Mouse (Mus musculus) granulocyte monocyte progenitor cell, adult 5-6 weeks (primary cell): Measurements from ENCODE around the gene Scn3b. TPM values are rescaled to one million over a fixed set of nuclear protein-coding genes. Genes with fewer than 3 reads are reported as not detected.
A peak's percentile ranks its signal among the peaks of the same experiment; 100 is the strongest.

Source experiments
- ATAC-seq: replicated peaks from 2 replicates; pipeline ENCODE4 v1.8.0; 2016; ENCODE audit warnings: mild to moderate bottlenecking, moderate TSS enrichment, inconsistent platforms; ENCODE audit not compliant: poor library complexity, severe bottlenecking
- total RNA-seq, 2 experiments: library from RNA; stranded (forward) in 1 of 2; stranded (reverse) in 1 of 2; fragments of 200-712, 200-1000 nt in 1 of 2; fragments of >200 nt in 1 of 2; fragmentation: Nextera tagmentation in 1 of 2; gene quantifications; 2 replicates each; pipeline ENCODE4 v1.2.3; 2014 to 2017

The Scn3b gene
- 2.6 TPM in 1 of 2 replicates, not detected in the other for total RNA-seq (2014; fragmentation: Nextera tagmentation)
- total RNA-seq (2017) = not detected in 2 replicates

DNA sequence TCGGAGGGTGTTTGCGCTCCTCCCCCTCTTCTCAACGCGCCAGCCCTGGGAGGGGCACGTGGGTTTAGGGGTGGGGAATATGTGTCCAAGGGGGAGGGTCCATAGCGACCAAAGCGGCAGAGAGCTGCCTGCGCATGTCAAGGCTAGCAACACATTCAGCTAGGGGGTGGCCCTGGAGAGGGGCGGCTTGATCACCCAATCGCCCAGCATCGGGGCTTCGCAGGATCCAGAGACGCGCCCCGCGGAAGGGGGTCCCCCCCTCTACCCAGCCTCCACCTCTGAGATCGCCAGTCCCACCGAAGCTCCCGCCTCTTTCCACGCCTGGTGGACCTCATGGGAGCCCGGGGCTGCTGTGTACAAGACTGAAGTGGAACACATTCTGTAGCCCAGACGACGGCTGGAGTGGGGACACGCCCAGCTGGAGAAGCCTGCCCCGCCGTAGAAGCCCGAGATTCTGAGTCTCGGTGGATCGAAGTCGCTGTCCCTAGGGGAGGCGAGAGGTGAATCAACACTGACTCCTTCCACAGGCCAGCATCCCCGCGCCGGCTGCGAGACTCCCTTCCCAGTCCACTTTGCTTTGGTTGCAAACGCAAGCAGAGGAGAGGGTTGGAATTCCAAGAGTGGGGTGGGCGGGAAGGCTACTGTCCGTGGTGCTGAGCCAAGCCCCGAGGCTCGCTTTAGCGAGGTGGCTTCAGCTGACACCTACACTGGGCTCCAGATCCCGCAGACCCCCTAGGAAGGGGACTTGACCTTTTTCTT lies at the start of gene Scn3b:
TSS of gene Scn3b (plus strand) at position 115 of the 759 bp plus-strand sequence.
- ATAC-seq = peak; percentile 58

DNA sequence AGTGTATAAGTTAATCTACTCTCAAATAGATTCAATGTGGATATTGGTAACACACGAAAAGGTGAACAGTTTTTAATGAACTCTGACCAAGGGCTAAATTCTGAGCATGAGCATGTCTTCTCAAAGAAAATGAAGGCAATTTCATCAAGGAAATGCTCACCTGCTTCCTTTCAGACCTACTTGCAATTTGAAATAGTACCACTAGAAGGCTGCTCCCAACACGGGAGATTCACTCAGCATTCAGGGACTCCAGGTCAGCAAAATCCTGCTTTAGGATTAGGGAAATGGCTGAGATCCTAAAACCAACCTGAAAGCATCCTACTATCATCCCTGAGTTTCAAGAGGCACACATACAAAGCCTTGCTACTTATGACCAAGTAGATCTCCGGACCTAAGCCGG lies 44.7 kb upstream of the Scn3b start:
- ATAC-seq = no peak

DNA sequence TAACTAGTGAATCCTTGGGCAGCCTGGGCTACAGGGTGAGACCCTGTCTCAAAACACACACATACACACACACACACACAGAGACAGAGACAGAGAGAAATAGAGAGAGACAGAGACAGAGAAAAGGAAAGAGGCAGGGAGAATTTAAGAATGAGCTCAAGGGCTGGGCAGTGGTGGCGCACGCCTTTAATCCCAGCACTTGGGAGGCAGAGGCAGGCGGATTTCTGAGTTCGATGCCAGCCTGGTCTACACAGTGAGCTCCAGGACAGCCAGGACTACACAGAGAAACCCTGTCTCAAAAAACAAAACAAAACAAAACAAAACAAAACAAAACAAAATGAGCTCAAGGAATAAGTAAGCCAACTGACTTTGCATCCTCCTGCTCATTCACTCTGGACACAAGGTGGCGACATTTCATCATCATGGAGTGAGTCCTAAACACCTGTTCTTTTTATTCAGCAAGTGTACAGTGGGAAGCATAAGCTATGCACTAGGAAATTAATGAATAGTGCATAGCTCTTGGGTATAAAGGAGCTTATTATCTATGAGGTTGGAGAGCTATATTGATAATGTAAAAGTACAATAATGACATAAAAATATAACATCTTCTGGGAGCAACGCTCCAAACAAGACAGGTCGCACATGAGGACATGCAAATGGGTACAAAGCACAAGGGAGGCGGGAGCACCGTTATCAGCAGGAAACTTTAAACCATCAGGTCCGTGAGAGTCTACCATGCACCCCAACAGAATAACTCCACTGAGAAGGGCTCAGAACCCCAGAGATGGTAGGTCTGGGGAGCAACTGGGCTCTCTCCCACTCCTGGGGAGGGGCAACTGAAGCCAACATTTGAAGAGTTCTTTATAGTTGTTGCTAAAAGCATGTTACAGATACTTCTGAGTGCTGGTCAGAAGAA lies 40.9 kb upstream of the Scn3b start:
- peak; percentile 80 for ATAC-seq

DNA sequence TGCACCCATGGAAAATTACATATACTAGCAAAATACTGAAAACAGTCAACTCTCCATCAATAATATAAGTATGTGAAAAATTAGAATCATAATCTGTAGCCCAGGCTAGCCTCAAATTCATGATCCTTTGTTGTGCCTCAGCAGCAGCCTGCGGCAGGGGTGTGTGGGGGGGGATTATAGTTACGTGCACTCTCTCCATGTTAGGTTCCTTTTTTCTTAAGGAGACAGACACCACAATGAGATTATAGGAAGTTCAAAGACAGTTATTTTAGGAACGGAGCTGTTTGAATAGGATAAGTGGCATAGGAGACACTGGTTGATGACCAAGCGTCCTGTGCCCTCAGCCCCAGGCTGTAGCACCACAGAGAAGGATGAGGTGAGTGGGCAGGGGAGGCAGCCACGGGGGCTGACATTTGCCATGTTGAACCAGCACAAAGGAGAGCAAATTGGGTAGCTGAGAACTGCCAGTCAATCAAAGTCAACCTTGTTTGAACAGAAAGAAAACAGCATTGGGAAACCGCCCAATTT lies 40.1 kb upstream of the Scn3b start:
- ATAC-seq = peak; percentile 80

DNA sequence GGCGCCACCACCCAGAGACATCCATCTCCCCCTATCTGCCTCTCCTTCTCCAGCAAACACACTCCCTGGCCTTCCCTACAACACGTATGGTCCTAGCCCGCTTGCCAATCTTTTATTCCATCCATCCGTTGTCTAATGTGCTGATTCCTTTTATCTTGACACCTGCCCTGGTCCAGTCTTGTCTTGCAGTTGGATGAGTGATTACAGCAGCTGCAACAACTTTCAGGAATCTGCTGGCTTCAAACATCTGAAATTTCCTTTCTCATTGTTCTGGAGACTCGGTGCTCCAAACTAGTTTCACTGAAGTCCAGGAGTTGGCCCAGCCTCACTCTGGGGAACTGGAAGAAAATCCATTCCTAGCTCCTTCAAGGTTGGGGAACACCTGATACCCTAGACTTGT lies 39.5 kb upstream of the Scn3b start:
- no peak for ATAC-seq

DNA sequence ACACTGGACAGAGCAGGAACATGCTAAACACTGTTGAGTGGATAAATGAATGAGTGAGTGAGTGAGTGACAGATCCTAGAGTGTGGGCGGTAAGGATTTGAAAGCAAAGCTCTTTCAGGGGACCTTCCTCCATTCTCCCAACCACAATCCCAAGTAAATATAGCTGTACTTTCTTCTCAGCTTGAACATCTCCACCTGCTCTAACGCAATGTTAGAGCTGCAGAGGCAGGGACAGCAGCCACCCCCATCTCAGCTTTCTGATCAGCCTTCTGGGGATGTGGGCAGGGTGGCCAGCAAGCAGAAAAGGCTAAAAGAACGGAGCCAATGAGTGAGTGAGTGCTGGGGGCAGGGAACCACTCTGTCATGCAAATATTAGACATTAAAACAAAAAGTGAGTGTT lies 38.0 kb upstream of the Scn3b start:
- no peak for ATAC-seq

DNA sequence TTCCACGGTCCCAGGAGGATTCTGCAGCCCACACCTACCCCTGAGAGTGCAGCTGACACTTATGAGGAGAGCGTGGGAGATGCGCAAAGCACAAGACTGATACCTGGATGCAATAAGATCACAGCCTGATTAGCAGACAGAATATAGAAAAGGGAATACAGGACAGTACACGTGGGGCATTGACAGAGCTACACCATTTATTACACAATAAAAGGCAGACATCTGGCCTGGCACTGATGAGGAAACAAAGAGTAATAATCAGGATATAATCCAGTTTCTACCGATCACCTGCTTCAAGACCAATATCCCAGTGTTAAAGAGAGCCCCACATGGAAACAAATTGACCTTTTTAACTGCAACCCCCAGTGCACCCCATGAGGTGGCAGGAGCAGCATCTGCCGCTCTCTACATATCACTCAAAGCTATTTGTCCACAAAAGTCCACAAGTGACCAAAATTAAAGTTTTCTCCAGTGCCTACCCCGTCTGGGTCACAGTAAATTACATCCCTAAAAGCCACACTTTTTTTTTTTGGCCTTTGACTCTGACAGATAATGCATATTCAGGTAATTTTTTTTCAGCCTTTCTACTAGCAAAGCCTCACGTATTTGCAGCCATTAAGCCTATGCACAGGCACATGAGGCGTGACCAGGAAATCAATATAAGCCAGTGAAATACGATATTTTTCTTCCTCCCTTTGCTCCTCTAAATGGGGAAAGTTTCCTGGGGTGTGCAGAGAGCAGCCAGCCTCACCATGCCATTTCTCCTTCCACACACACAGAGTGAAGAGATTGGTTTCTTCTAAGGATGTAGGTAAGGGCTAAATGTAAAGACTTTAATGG lies 34.6 kb upstream of the Scn3b start:
- no peak for ATAC-seq

DNA sequence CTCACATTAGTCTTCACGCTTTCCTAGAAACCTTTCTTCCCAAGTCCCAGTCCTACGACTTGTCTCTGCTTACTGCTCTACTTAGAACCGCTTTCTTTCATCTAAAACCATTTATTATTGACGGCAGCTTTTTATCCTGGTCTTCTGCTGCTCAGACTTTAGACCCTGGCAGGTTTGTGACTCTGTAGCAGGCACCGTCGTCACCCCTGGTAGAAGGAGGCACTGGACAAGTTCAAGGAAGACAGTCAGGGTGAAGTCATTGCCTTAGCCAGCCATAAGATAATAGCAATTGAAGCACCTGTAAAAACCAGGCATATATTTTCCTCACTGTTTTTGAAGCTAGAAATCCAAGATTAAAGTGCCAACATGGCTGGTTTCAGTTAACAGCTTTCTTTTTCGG lies 33.8 kb upstream of the Scn3b start:
- ATAC-seq = no peak

DNA sequence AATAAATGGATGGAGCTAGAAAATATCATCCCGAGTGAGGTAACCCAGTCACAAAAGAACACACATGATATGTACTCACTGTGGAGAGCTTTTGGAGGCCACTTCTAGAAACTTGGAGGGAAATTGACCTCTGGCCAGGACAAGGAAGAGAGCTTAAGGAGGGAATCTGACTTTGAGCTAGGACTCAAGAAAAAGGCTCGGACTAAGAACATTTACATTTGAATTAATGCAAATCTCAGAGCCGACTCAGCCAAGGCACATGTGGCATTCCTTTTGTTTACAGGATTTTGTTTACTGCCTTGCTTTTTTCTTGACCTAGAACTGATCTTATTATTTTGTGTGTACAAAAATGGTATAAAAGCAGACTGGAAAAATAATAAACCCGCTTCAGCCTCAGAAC lies 29.3 kb upstream of the Scn3b start:
- ATAC-seq = no peak

DNA sequence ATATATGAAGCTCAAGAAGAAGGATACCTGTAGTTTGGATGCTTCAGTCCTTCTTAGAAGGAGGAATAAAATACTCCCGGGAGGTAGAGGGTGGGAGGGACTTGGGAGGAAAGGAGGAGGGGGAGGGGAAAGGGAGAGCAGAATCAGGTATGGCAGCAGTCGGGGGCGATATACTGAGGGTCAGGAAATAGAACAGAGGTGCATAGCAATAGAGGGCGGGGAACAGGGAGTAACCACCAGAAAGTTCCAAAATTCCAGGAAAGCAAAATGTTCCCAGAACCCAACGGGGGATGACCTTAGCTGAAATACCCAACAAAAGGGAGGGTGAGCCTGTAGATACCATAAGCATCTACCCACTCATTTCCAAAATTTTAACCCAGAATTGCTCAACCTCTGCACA lies 28.7 kb upstream of the Scn3b start:
- ATAC-seq = no peak

DNA sequence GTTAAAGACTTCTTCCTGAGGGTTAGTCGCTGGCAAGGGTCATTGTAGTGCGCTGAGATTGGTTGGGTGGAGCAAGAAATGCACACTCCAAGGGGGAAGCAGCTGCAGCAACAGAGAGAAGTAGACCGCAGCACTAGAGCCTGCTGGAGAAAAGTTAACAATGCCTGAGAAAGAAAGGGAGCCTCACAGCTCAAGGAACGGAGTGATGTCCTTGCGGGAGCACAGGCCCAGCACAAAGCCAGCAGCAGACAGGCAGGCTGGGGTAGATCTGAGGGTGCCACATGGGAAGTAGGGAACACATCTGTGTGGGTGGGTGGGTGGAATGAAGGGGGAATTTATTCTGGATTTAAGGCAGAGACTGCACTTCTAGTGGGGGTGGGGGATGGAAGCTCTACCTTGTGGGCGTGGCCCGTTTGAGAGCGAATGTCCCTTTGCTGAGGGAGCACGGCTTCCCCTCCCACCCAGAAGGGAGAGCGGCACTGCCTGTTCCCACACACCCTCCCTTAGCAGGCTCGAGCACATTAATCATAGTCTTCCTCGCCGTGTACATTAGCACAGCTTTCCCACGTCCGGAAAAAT lies 27.7 kb upstream of the Scn3b start:
- ATAC-seq = peak; percentile 66

DNA sequence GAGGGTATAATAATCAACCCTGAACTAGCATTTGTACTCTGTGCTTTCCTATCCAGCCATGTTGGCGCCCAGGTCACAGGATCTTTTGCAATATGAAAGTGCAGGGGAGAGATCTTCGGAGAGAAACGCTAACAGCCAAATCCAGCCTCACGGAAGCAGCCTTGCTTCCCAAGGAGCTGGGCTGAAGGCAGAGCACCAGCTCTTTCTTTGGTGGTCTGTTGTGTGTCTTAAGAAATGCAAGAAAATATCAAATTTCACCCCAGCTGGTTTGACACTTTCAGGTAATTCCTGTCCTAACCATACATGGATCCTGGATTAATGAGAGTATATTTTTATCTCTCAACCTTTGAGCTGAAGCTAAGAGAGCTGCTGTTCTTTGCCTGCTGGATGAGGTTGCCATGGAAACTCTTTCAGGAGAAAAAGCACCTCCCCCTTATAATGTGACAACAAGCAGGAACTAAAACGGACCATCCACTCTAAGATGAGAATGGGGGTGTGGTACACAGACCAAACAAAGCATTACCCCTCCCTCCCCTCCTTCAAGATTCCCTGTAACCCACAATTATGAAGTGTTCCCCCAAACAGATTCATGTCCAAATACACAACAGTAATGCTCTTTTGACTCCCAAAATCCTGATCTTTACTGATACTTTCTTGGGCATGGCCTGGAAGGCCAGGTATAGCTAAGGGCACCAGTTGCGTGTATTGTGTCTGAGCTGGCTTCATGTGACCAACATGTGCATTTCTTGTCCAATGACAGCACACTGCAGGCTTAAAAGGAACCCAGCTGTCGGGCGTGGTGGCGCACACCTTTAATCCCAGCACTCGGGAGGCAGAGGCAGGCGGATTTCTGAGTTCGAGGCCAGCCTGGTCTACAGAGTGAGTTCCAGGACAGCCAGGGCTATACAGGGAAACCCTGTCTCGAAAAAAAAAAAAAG lies 26.8 kb upstream of the Scn3b start:
- no peak; the same call in 1 of the 2 replicates for ATAC-seq

DNA sequence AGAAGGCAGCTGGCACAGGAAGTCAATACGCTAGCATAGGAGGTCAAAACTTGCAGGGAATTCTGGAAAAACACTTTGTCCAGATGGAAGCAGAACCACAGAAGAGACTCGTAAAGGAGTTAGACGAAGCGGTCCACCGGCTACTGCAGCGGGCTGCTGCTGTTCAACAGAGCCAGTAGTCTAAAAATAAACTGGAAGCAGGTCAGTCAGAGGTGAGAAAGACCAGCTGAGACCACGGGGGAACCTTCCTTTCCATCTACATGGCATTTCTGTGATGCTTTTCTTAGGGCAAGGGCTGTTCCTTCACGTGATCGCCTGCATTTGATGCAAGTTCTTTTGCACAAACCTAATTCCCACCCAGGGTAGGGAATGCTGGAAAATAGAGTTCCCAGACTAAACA lies 23.6 kb upstream of the Scn3b start:
- no peak for ATAC-seq

DNA sequence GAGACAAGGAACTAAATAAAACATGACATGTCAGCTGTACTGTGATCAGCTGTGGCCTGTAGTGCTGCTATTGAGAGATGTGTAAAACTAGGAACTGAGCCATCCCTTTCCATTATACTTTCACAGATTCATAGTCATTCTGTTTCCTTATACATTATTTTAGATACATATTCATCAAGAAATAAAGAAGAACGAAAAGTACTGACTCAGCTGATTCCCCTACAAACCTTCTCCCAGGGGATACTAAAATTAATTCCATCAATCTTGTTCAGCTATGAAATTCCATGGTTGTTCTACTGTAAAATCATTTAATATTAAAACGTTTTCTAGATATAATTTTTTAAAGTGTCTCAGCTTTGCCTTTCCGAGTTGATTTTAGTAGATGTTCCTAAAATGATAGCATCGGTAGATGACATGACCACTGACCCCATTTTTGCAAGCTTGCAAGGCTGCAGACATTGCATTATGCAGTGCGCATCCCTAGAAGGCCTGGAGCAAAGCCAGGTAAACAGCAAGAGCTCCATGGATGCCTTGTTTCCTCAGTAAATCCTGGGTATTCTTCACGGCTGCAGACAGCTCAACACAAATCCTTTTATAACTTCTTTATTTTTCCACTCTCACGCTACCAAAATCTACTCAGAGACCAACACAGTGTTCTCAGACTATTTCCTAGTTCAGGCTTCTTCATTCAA lies 22.9 kb upstream of the Scn3b start:
- ATAC-seq = no peak

DNA sequence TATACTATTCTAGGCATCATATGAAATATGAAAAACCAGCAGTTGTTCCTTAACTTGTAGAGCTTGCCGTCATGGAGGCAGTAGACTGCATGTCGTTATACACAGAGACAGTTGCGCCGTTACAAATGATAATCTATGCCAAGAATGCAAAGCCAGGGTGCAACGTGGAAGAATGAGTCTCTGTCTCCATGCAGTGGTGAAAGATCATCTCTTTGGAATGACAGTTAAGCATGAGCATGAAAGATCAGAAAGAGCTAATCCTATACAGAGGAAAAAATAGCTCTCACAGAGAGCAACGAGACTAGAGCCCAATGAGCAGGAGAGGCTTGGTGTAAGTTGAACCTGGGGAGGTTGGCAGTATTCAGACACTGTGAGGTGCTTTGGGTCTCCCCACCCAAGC lies 22.3 kb upstream of the Scn3b start:
- no peak for ATAC-seq

DNA sequence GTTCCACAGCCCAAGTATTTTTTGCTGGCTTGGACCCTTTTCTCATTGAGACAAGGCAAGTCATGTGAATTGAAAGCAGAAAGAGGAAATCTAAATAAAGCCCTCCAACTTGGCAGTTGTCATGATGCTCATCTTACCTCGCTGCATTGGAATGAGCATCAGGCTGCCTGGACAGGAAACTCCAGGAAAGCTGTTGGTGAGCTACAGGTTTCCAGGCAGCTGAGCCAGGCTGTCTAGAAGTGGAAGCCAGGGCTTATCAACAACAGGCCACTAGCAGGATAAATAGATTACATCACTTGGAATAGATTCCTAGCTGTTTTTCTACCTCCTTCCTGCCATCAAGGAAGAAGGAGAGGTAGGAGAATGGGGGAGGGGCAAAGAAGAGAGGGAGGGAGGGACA lies 19.9 kb upstream of the Scn3b start:
- ATAC-seq = no peak

DNA sequence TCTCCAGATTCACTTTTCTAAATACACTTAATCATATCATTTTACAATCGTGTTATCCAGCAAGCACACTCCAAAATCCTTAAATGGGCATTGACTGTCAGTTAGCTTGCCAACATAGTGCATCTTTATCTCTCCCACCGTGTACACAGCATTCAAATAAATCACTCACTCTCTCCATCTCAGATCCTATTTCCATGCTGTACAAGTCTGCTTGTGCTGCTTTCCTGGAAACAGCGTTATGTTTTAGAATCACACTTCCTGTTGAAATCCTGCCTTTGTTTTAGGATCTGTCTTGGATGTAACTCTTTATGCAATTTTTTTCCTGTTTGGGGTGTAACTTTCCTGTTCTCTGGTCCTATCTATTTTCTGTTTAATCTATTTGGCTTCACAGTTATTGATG lies 16.6 kb upstream of the Scn3b start:
- no peak for ATAC-seq

DNA sequence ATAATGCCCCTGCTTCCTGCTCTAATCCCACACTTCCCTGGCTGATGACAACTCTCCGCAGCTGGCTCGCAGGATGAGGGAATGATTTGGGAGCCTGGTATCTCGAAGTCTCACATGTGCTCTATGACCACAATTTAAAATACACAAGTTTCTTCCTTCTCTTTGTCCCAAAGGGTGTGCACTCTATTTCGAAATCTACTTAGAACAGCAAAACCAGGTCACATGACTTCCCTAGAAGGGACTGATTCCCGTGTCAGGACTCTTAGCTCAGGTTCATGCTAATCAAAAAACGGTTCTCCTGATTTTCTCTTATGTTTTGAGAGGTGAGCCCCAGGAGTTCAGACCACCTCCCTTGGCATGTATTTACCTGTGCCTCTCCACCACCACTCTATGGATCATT lies 5.1 kb upstream of the Scn3b start:
- peak; percentile 56 for ATAC-seq
